Mouse (Mus musculus) E14TG2a.4 (cell line): Measurements from ENCODE around the gene Pot1b.

Experiments used
- CTCF ChIP-seq: conservative IDR thresholded peaks from 2 replicates; pipeline ENCODE4 v1.5.1; 2014; ENCODE audit warnings: low read length
- NANOG ChIP-seq: IDR thresholded peaks from 2 replicates; pipeline ENCODE4 v1.6.1; 2014; ENCODE audit warnings: borderline replicate concordance, low read length, mixed read lengths
- POU5F1 ChIP-seq: IDR thresholded peaks from 2 replicates; pipeline ENCODE4 v1.6.1; 2014; ENCODE audit warnings: low read length, borderline replicate concordance

- no peak for TF ChIP-seq CTCF
- TF ChIP-seq POU5F1: no peak
- TF ChIP-seq NANOG: no peak
Measured at GRCm38 (mm10) chr17:55625092-55625491, 87.3 kb downstream of the Pot1b start, which contains the start of gene Vmn2r118.
